Mouse (Mus musculus): ENCODE measurements around the gene Nedd9. TPM values are rescaled to one million over a fixed set of nuclear protein-coding genes. Genes with fewer than 3 reads are reported as not detected.

Nedd9 gene
- polyA plus RNA-seq, 1 experiment from 2014 or later = 28.5 TPM

- no peak overlapping the region for H3K27ac ChIP-seq
- no peak for ATAC-seq (ENCODE audit: low FRiP score, low read depth)
- H3K4me1 ChIP-seq = peaks cover 2% of the 10 kb centered on the region; the same call in 1 of the 2 replicates
- no peak overlapping the region for H3K9ac ChIP-seq
- WGBS = 90% methylated on average over 2 of the region's 2 CpGs
- H3K4me2 ChIP-seq (replicated peaks) = no peak overlapping the region
- no peaks in the 10 kb centered on the region for H3K36me3 ChIP-seq
- H3K4me3 ChIP-seq = no peak overlapping the region
- no peaks in the 10 kb centered on the region for H3K27me3 ChIP-seq
- H3K9me3 ChIP-seq = no peaks in the 10 kb centered on the region
These were observed 96.5 kb downstream of the Nedd9 start for GRCm38 (mm10) chr13:41390698-41391097.

GRCm38 (mm10) chr13:41386581-41386980 lies 100.6 kb downstream of the Nedd9 start:
- Histone ChIP-seq H3K27me3 (no peaks in the 10 kb centered on the region), H3K4me2 (replicated peaks) (no peak overlapping the region), H3K9ac (no peak overlapping the region), H3K36me3 (no peaks in the 10 kb centered on the region), H3K4me3 (no peak overlapping the region), H3K9me3 (no peaks in the 10 kb centered on the region), H3K27ac (no peak overlapping the region), H3K4me1 (peaks cover 8% of the 10 kb centered on the region; the same call in 1 of the 2 replicates)
- ATAC-seq (ENCODE audit: low FRiP score, low read depth) = peak; percentile 57; the same call in 1 of the 2 replicates
- WGBS = 49% methylated on average over 4 of the region's 4 CpGs

- no peak for ATAC-seq (ENCODE audit: low FRiP score, low read depth)
- WGBS = 72% methylated on average over 4 of the region's 4 CpGs
- Histone ChIP-seq H3K4me1 (peaks cover 8% of the 10 kb centered on the region; the same call in 1 of the 2 replicates), H3K9ac (no peak overlapping the region), H3K4me2 (replicated peaks) (no peak overlapping the region), H3K27ac (no peak overlapping the region), H3K4me3 (no peak overlapping the region), H3K27me3 (peaks cover 6% of the 10 kb centered on the region), H3K36me3 (no peaks in the 10 kb centered on the region), H3K9me3 (no peaks in the 10 kb centered on the region)
These were observed 102.3 kb downstream of the Nedd9 start for GRCm38 (mm10) chr13:41384896-41385295.

- ATAC-seq (ENCODE audit: low FRiP score, low read depth) = no peak
- Histone ChIP-seq H3K27me3 (peaks cover 9% of the 10 kb centered on the region), H3K4me2 (replicated peaks) (no peak overlapping the region)
These were observed 104.5 kb downstream of the Nedd9 start for GRCm38 (mm10) chr13:41382635-41383034.

GRCm38 (mm10) chr13:41381806-41382546 lies 105.2 kb downstream of the Nedd9 start:
- Histone ChIP-seq H3K36me3 (no peaks in the 10 kb centered on the region), H3K4me3 (no peak overlapping the region), H3K9ac (no peak overlapping the region), H3K27ac (no peak overlapping the region), H3K4me1 (peaks cover 12% of the 10 kb centered on the region; the same call in 1 of the 2 replicates), H3K27me3 (peaks cover 9% of the 10 kb centered on the region), H3K9me3 (no peaks in the 10 kb centered on the region), H3K4me2 (replicated peaks) (no peak overlapping the region)
- 81% methylated on average over 5 of the region's 5 CpGs for WGBS
- ATAC-seq (ENCODE audit: low FRiP score, low read depth) = no peak

More at GRCm38 (mm10) chr13:41382635-41383034, 104.5 kb downstream of the Nedd9 start:
- Histone ChIP-seq H3K9me3 (no peaks in the 10 kb centered on the region), H3K4me3 (no peak overlapping the region), H3K36me3 (no peaks in the 10 kb centered on the region), H3K4me1 (peaks cover 8% of the 10 kb centered on the region; the same call in 1 of the 2 replicates), H3K9ac (no peak overlapping the region), H3K27ac (no peak overlapping the region)

- Histone ChIP-seq H3K4me3 (no peak overlapping the region), H3K27ac (no peak overlapping the region), H3K9me3 (no peaks in the 10 kb centered on the region), H3K36me3 (no peaks in the 10 kb centered on the region), H3K27me3 (peaks cover 9% of the 10 kb centered on the region), H3K4me1 (peaks cover 16% of the 10 kb centered on the region; the same call in 1 of the 2 replicates), H3K9ac (no peak overlapping the region), H3K4me2 (replicated peaks) (no peak overlapping the region)
- WGBS = 80% methylated on average over 7 of the region's 7 CpGs
- no peak for ATAC-seq (ENCODE audit: low FRiP score, low read depth)
These were observed 105.9 kb downstream of the Nedd9 start for GRCm38 (mm10) chr13:41381041-41381805.

- WGBS = 83% methylated on average over 4 of the region's 4 CpGs
- no peaks in the 10 kb centered on the region for H3K9me3 ChIP-seq
- ATAC-seq (ENCODE audit: low FRiP score, low read depth) = no peak
- no peak overlapping the region for H3K4me3 ChIP-seq
- no peak overlapping the region for H3K4me2 ChIP-seq (replicated peaks)
- H3K27ac ChIP-seq = no peak overlapping the region
- H3K36me3 ChIP-seq = no peaks in the 10 kb centered on the region
- H3K9ac ChIP-seq = no peak overlapping the region
- H3K27me3 ChIP-seq = peaks cover 9% of the 10 kb centered on the region
- H3K4me1 ChIP-seq = peaks cover 8% of the 10 kb centered on the region; the same call in 1 of the 2 replicates
These were observed 107.2 kb downstream of the Nedd9 start for GRCm38 (mm10) chr13:41379951-41380465.

- no peak overlapping the region for H3K27ac ChIP-seq
- H3K4me2 ChIP-seq (replicated peaks) = no peak overlapping the region
- no peak for ATAC-seq (ENCODE audit: low FRiP score, low read depth)
- H3K9me3 ChIP-seq = no peaks in the 10 kb centered on the region
- no peaks in the 10 kb centered on the region for H3K36me3 ChIP-seq
- peaks cover 9% of the 10 kb centered on the region for H3K27me3 ChIP-seq
- no peak overlapping the region for H3K4me3 ChIP-seq
- H3K9ac ChIP-seq = no peak overlapping the region
- peaks cover 8% of the 10 kb centered on the region; the same call in 1 of the 2 replicates for H3K4me1 ChIP-seq
- 59% methylated on average over 5 of the region's 5 CpGs for WGBS
These were observed 108.7 kb downstream of the Nedd9 start for GRCm38 (mm10) chr13:41378462-41378861.

GRCm38 (mm10) chr13:41377856-41378255 lies 109.3 kb downstream of the Nedd9 start:
- 43% methylated on average over 9 of the region's 9 CpGs for WGBS
- no peaks in the 10 kb centered on the region for H3K36me3 ChIP-seq
- ATAC-seq (ENCODE audit: low FRiP score, low read depth) = no peak

GRCm38 (mm10) chr13:41377011-41377431 lies 110.1 kb downstream of the Nedd9 start:
- Histone ChIP-seq H3K9me3 (no peaks in the 10 kb centered on the region), H3K36me3 (no peaks in the 10 kb centered on the region), H3K9ac (no peak overlapping the region), H3K27me3 (peaks cover 9% of the 10 kb centered on the region), H3K4me1 (peaks cover 19% of the 10 kb centered on the region), H3K4me2 (replicated peaks) (no peak overlapping the region), H3K4me3 (no peak overlapping the region), H3K27ac (no peak overlapping the region)
- ATAC-seq (ENCODE audit: low FRiP score, low read depth) = no peak
- WGBS = 38% methylated on average over 2 of the region's 2 CpGs

More at GRCm38 (mm10) chr13:41377856-41378255, 109.3 kb downstream of the Nedd9 start:
- no peak overlapping the region for H3K27ac ChIP-seq
- H3K9ac ChIP-seq = no peak overlapping the region
- no peaks in the 10 kb centered on the region for H3K9me3 ChIP-seq
- peaks cover 9% of the 10 kb centered on the region for H3K27me3 ChIP-seq
- H3K4me2 ChIP-seq (replicated peaks) = no peak overlapping the region
- no peak overlapping the region for H3K4me3 ChIP-seq
- peaks cover 13% of the 10 kb centered on the region; the same call in 1 of the 2 replicates for H3K4me1 ChIP-seq

- ATAC-seq (ENCODE audit: low FRiP score, low read depth) = no peak
- Histone ChIP-seq H3K4me1 (peaks cover 24% of the 10 kb centered on the region), H3K4me3 (no peak overlapping the region), H3K27me3 (peaks cover 8% of the 10 kb centered on the region), H3K36me3 (no peaks in the 10 kb centered on the region), H3K9ac (no peak overlapping the region), H3K4me2 (replicated peaks) (no peak overlapping the region), H3K9me3 (no peaks in the 10 kb centered on the region), H3K27ac (no peak overlapping the region)
- WGBS = 72% methylated on average over 4 of the region's 4 CpGs
These were observed 111.1 kb downstream of the Nedd9 start for GRCm38 (mm10) chr13:41376111-41376510.

GRCm38 (mm10) chr13:41375696-41376095 lies 111.5 kb downstream of the Nedd9 start:
- H3K9me3 ChIP-seq = no peaks in the 10 kb centered on the region

More at GRCm38 (mm10) chr13:41375696-41376095, 111.5 kb downstream of the Nedd9 start:
- no peak overlapping the region for H3K9ac ChIP-seq
- no peak for ATAC-seq (ENCODE audit: low FRiP score, low read depth)
- WGBS = 69% methylated on average over 6 of the region's 6 CpGs
- H3K27me3 ChIP-seq = peaks cover 6% of the 10 kb centered on the region
- H3K36me3 ChIP-seq = no peaks in the 10 kb centered on the region
- H3K27ac ChIP-seq = no peak overlapping the region
- H3K4me1 ChIP-seq = peaks cover 28% of the 10 kb centered on the region
- no peak overlapping the region for H3K4me2 ChIP-seq (replicated peaks)
- H3K4me3 ChIP-seq = no peak overlapping the region
